Mouse (Mus musculus) spleen, postnatal 0 days (tissue): ENCODE results near the gene Stox1. TPM values are rescaled to one million over a fixed set of nuclear protein-coding genes. Genes with fewer than 3 reads are reported as not detected.

ENCODE experiments used
- polyA plus RNA-seq: library from polyadenylated mRNA; unstranded; fragments of >200 nt; fragmentation: Nextera tagmentation; extraction: Ambion mirVana; gene quantifications from 2 replicates; pipeline ENCODE4 v1.2.1, GENCODE M21; 2015

Gene Stox1
- 1.2 and 1.3 TPM in 2 replicates for polyA plus RNA-seq

DNA sequence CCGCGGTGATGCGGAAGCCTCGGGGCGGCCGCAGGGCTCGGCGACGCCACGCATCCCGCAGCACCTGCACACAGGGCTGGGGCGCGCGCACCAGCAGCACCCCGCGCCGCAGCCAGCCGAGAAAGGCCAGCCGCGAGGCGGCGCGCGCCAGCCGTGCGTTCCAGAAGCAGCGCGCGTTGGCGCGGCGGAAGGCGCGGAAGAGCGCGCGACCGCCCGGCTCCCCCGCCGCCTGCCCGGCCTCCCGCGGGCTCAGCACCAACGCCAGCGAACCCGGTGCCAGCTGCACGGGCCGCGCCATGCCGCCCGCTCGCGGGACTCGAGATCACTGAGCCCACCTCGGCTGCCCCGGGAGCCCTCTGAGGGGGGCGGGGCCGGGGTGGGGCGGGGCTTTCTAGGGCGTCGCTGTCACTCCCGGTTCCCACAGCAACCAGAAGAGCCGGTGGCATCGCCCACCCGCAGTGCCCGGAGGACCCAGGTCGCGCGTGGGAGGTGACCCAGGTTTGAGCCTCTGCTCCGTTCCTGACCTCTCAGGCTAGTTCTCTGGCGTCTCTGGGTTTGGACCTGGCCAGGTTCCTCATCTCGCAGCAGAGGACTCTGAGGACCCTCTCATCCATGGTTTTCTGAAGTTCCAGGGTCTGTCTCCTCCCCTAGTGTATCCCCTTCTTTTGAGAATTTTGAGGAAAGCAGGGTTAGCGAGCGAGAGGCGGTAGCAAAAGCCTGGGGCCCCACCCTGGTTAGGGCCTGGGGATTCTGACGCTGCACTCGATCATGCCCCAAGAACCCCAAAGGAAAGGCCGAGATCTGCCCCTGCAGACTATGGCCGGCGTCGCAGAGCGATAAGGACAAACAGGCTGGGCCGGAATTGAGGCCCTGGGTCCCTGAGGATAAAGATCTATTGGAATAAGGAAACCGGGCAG is at the start of gene Stox1:
Gene Stox1 (minus strand): TSS at position 358 of the 917 bp plus-strand sequence.

DNA sequence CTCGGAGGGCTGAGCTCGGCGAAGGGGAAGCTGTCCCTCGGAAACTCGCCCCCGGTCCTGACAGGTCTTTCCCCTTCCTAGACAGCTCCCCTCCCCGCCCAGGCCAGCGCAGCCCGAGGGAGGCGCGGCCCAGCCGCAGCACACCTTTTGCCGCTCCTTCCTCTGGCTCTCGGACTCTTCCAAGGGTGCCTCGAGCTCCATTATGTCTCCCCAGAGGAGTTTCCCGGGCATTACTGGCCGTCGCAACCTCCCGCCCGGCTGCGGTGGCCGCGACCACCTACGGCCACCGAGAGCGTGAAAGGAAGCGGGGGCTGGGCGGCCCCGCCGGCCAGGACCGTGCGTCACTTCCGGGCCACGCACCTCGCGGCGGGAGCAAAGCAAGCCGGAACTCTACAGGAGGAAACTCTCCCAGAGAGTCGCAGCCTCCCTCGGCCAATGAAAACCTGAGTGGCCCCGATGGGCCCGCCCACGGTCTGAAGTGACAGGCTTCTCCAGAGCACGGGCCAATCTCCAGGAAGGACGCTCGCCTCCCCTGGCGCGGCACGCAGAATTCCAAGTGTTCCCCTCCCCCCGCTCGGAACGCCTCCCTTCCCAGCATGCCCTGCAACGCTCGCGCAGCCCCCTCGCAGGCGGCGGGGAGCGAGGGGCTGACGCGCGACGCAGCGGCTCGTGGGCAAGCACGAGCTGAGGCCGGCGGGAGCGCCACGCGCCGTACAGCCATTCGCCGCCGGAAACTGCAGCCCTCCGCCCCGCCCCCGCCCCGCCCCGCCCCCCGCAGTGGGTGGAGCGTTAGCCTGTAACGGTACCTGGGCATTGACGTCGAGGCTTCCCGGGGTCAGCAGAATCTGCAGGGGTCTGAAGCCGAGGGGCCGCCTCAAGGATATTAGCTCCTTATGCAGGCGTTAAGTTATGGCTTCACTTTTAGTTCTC is 74.8 kb downstream of the Stox1 start, which contains the start of gene Ddx50:
Gene Ddx50 (minus strand): TSS at position 338 of the 930 bp plus-strand sequence.

Other genes starting within 250 kb of the Stox1 start
- gene Vps26a, start 239.3 kb downstream of the Stox1 start, polyA plus RNA-seq, result 39.8 and 47.1 TPM in 2 replicates
- gene Srgn, start 198.7 kb downstream of the Stox1 start, polyA plus RNA-seq, result 247 and 302 TPM in 2 replicates
- gene Kif1bp, start 147.7 kb downstream of the Stox1 start, polyA plus RNA-seq, result 13.6 and 14.9 TPM in 2 replicates
- 20.0 and 20.6 TPM in 2 replicates for gene Ddx21, start 123.8 kb downstream of the Stox1 start, polyA plus RNA-seq
- gene Ddx50, start 74.9 kb downstream of the Stox1 start, polyA plus RNA-seq, result 53.7 and 54.9 TPM in 2 replicates
- gene Ccar1, start 66.2 kb upstream of the Stox1 start, polyA plus RNA-seq, result 60.3 and 62.3 TPM in 2 replicates
- 4.9 and 6.6 TPM in 2 replicates for gene Tet1, start 182.9 kb upstream of the Stox1 start, polyA plus RNA-seq
- 11.3 and 12.5 TPM in 2 replicates for gene Slc25a16, start 194.5 kb upstream of the Stox1 start, polyA plus RNA-seq
- gene Dna2, start 220.9 kb upstream of the Stox1 start, polyA plus RNA-seq, result 34.3 and 36.7 TPM in 2 replicates